Mouse (Mus musculus) kidney, embryonic 16.5 days (tissue): ENCODE results near the gene Gmeb1. TPM values are rescaled to one million over a fixed set of nuclear protein-coding genes. Genes with fewer than 3 reads are reported as not detected.

Source experiments
- ATAC-seq: fragments of 200-750 bp; cut with Nextera tagmentation; 2 replicates; pipeline ENCODE4 v1.8.0; 2017; ENCODE audit warnings: moderate TSS enrichment; ENCODE audit not compliant: low FRiP score, low TSS enrichment
- H3K27ac ChIP-seq: fragments of 300-500 bp; sonication (generic); 2 replicates; pipeline ENCODE4 v1.5.1; 2014; ENCODE audit warnings: low read length
- H3K27me3 ChIP-seq: fragments of 300-500 bp; sonication (generic); 2 replicates; pipeline ENCODE4 v1.6.1; 2014; ENCODE audit warnings: low read length, control low read depth, mixed read lengths; ENCODE audit not compliant: insufficient read depth
- H3K36me3 ChIP-seq: fragments of 300-500 bp; sonication (generic); 2 replicates; pipeline ENCODE4 v1.6.1; 2014; ENCODE audit warnings: low read length, control low read depth, mixed read lengths; ENCODE audit not compliant: insufficient read depth
- H3K4me1 ChIP-seq: fragments of 300-500 bp; sonication (generic); 2 replicates; pipeline ENCODE4 v1.6.1; 2014; ENCODE audit warnings: low read length, control low read depth, mixed read lengths; ENCODE audit not compliant: insufficient read depth
- H3K4me2 ChIP-seq: fragments of 300-500 bp; sonication (generic); replicated peaks from 2 replicates; pipeline ENCODE4 v1.6.1; 2014; ENCODE audit warnings: low read depth, low read length
- H3K4me3 ChIP-seq: fragments of 300-500 bp; sonication (generic); 2 replicates; pipeline ENCODE4 v1.5.1; 2014; ENCODE audit warnings: mild to moderate bottlenecking, low read length
- H3K9ac ChIP-seq: fragments of 300-500 bp; sonication (generic); replicated peaks from 2 replicates; pipeline ENCODE4 v1.6.1; 2014; ENCODE audit warnings: low read length
- H3K9me3 ChIP-seq: fragments of 300-500 bp; sonication (generic); 2 replicates; pipeline ENCODE4 v1.6.1; 2016; ENCODE audit warnings: low read length, control low read depth
- WGBS: fragments of 180-500 bp; shearing (Covaris S2); extraction: QIAGEN DNeasy Blood & Tissue Kit; methylation state at CpG from one replicate; pipeline ENCODE4 v1.1.7; 2014; 5-methylcytosine and 5-hydroxymethylcytosine counted together
- polyA plus RNA-seq: library from polyadenylated mRNA; unstranded; fragments of >200 nt; fragmentation: Nextera tagmentation; extraction: Ambion mirVana; gene quantifications from 2 replicates; pipeline ENCODE4 v1.2.1, GENCODE M21; 2015

Gene Gmeb1
- polyA plus RNA-seq, 1 experiment from 2014 or later: 39.3 TPM

- WGBS: 89% methylated on average over 3 of the region's 3 CpGs
- H3K9me3 ChIP-seq: no peaks in the 10 kb centered on the region
Observed at GRCm38 (mm10) chr4:132275949-132276348, 14.5 kb upstream of the Gmeb1 start.

GRCm38 (mm10) chr4:132274156-132274862 lies 12.9 kb upstream of the Gmeb1 start, which contains the start of gene Taf12:
TSS of gene Taf12 (plus strand) at chr4:132274375.
- peak within 1 kb of the TSS; percentile 70 for H3K4me3 ChIP-seq
- peak; percentile 87 for ATAC-seq
- H3K9ac ChIP-seq: peak within 1 kb of the TSS; percentile 84
- H3K27ac ChIP-seq: peak within 1 kb of the TSS; percentile 86
- H3K4me1 ChIP-seq: peaks cover 22% of the 10 kb centered on the region
- 0% methylated on average over 48 of the region's 48 CpGs for WGBS
- H3K36me3 ChIP-seq: no peaks in the 10 kb centered on the region
- no peaks in the 10 kb centered on the region for H3K9me3 ChIP-seq
- peak within 1 kb of the TSS; percentile 82 for H3K4me2 ChIP-seq
- no peaks in the 10 kb centered on the region for H3K27me3 ChIP-seq

More at GRCm38 (mm10) chr4:132275949-132276348, 14.5 kb upstream of the Gmeb1 start:
- Histone ChIP-seq H3K9ac (0 out of 2 replicates have a peak overlapping the region, but pooled peaks have one; percentile 5), H3K27ac (no peak overlapping the region), H3K4me3 (no peak overlapping the region), H3K4me1 (peaks cover 18% of the 10 kb centered on the region), H3K27me3 (no peaks in the 10 kb centered on the region), H3K36me3 (no peaks in the 10 kb centered on the region), H3K4me2 (no peak overlapping the region)
- no peak for ATAC-seq

- H3K4me2 ChIP-seq: peak overlapping the region; percentile 82
- H3K27me3 ChIP-seq: no peaks in the 10 kb centered on the region
- ATAC-seq: no peak
- H3K36me3 ChIP-seq: no peaks in the 10 kb centered on the region
- H3K4me3 ChIP-seq: peak overlapping the region; percentile 70
- H3K9me3 ChIP-seq: no peaks in the 10 kb centered on the region
- peak overlapping the region; percentile 84 for H3K9ac ChIP-seq
- no peak overlapping the region for H3K27ac ChIP-seq
- WGBS: 60% methylated on average over 2 of the region's 2 CpGs
- H3K4me1 ChIP-seq: peaks cover 22% of the 10 kb centered on the region
Observed at GRCm38 (mm10) chr4:132273166-132273565, 11.8 kb upstream of the Gmeb1 start.

GRCm38 (mm10) chr4:132269740-132270560 lies 8.5 kb upstream of the Gmeb1 start:
- peak overlapping the region; percentile 98 for H3K27ac ChIP-seq
- H3K4me1 ChIP-seq: peaks cover 11% of the 10 kb centered on the region
- no peaks in the 10 kb centered on the region for H3K36me3 ChIP-seq
- peak overlapping the region; percentile 74 for H3K9ac ChIP-seq
- H3K9me3 ChIP-seq: no peaks in the 10 kb centered on the region
- WGBS: under 1% methylated on average over 35 of the region's 35 CpGs
- peak overlapping the region; percentile 35 for H3K4me3 ChIP-seq
- H3K27me3 ChIP-seq: no peaks in the 10 kb centered on the region
- ATAC-seq: peak; percentile 75
- peak overlapping the region; percentile 65 for H3K4me2 ChIP-seq

- 8% methylated on average over 6 of the region's 6 CpGs for WGBS
- no peaks in the 10 kb centered on the region for H3K36me3 ChIP-seq
- no peak for ATAC-seq
- no peak overlapping the region for H3K9ac ChIP-seq
- no peaks in the 10 kb centered on the region for H3K9me3 ChIP-seq
- no peak overlapping the region for H3K4me3 ChIP-seq
- no peaks in the 10 kb centered on the region for H3K27me3 ChIP-seq
- H3K27ac ChIP-seq: peak overlapping the region; percentile 76
- no peak overlapping the region for H3K4me2 ChIP-seq
- H3K4me1 ChIP-seq: peaks cover 11% of the 10 kb centered on the region
Observed at GRCm38 (mm10) chr4:132268871-132269739, 7.7 kb upstream of the Gmeb1 start.

GRCm38 (mm10) chr4:132266835-132267349 lies 5.5 kb upstream of the Gmeb1 start:
- Histone ChIP-seq H3K36me3 (no peaks in the 10 kb centered on the region), H3K27ac (no peak overlapping the region), H3K9ac (no peak overlapping the region), H3K4me2 (no peak overlapping the region), H3K4me1 (peaks cover 8% of the 10 kb centered on the region), H3K27me3 (no peaks in the 10 kb centered on the region), H3K9me3 (no peaks in the 10 kb centered on the region), H3K4me3 (no peak overlapping the region)
- 91% methylated on average over 3 of the region's 3 CpGs for WGBS
- ATAC-seq: no peak

GRCm38 (mm10) chr4:132263313-132263712 lies 1.9 kb upstream of the Gmeb1 start:
- H3K4me3 ChIP-seq: no peak overlapping the region
- no peak for ATAC-seq
- no peaks in the 10 kb centered on the region for H3K9me3 ChIP-seq
- no peak overlapping the region for H3K27ac ChIP-seq
- H3K9ac ChIP-seq: no peak overlapping the region
- H3K4me2 ChIP-seq: no peak overlapping the region
- no peaks in the 10 kb centered on the region for H3K27me3 ChIP-seq
- H3K36me3 ChIP-seq: no peaks in the 10 kb centered on the region
- peaks cover 20% of the 10 kb centered on the region for H3K4me1 ChIP-seq
- WGBS: 94% methylated on average over 7 of the region's 7 CpGs

- peak overlapping the region; percentile 98; the same call in 1 of the 2 replicates for H3K27ac ChIP-seq
- H3K4me2 ChIP-seq: peak overlapping the region; percentile 68; the same call in 1 of the 2 replicates
- WGBS: 71% methylated on average over 5 of the region's 5 CpGs
- H3K4me1 ChIP-seq: peaks cover 20% of the 10 kb centered on the region
- no peak for ATAC-seq
- no peaks in the 10 kb centered on the region for H3K36me3 ChIP-seq
- H3K9ac ChIP-seq: no peak overlapping the region
- H3K4me3 ChIP-seq: no peak overlapping the region
- H3K9me3 ChIP-seq: no peaks in the 10 kb centered on the region
- no peaks in the 10 kb centered on the region for H3K27me3 ChIP-seq
Observed at GRCm38 (mm10) chr4:132262358-132262616, 885 bp upstream of the Gmeb1 start.
